Mouse (Mus musculus) embryonic facial prominence, embryonic 11.5 days (tissue): ENCODE results near the gene Rnf44. TPM values are rescaled to one million over a fixed set of nuclear protein-coding genes. Genes with fewer than 3 reads are reported as not detected.

Experiments used
- ATAC-seq: fragments of 200-750 bp; cut with Nextera tagmentation; replicated peaks from 2 replicates; pipeline ENCODE4 v1.8.0; 2017; ENCODE audit warnings: low read depth; ENCODE audit not compliant: insufficient number of reproducible peaks, low FRiP score, low TSS enrichment
- DNase-seq: peaks from one replicate; pipeline ENCODE4 v3.0.0-alpha.2; 2015; ENCODE audit warnings: low spot score
- H3K27ac ChIP-seq: fragments of 300-500 bp; sonication (generic); replicated peaks from 2 replicates; pipeline ENCODE4 v1.5.1; 2014; ENCODE audit warnings: mild to moderate bottlenecking, low read depth, low read length, control low read depth
- H3K27me3 ChIP-seq: fragments of 300-500 bp; sonication (generic); 2 replicates; pipeline ENCODE4 v1.6.1; 2014; ENCODE audit warnings: mild to moderate bottlenecking, low read length, moderate library complexity, mixed read lengths; ENCODE audit not compliant: control insufficient read depth, insufficient read depth
- H3K36me3 ChIP-seq: fragments of 300-500 bp; sonication (generic); replicated peaks from 2 replicates; pipeline ENCODE4 v1.6.1; 2014; ENCODE audit warnings: low read depth, mild to moderate bottlenecking, low read length, moderate library complexity, mixed read lengths; ENCODE audit not compliant: control insufficient read depth, insufficient read depth
- H3K4me1 ChIP-seq: fragments of 300-500 bp; sonication (generic); 2 replicates; pipeline ENCODE4 v1.6.1; 2014; ENCODE audit warnings: low read length, mixed read lengths; ENCODE audit not compliant: control insufficient read depth, insufficient read depth
- H3K4me2 ChIP-seq: fragments of 300-500 bp; sonication (generic); 2 replicates; pipeline ENCODE4 v1.6.1; 2014; ENCODE audit warnings: low read depth, mild to moderate bottlenecking, control low read depth, low read length, moderate library complexity
- H3K4me3 ChIP-seq: fragments of 300-500 bp; sonication (generic); 2 replicates; pipeline ENCODE4 v1.5.1; 2014; ENCODE audit warnings: low read depth, low read length, control low read depth
- H3K9ac ChIP-seq: fragments of 300-500 bp; sonication (generic); replicated peaks from 2 replicates; pipeline ENCODE4 v1.6.1; 2014; ENCODE audit warnings: mild to moderate bottlenecking, control low read depth, low read length
- H3K9me3 ChIP-seq: fragments of 300-500 bp; sonication (generic); replicated peaks from 2 replicates; pipeline ENCODE4 v1.6.1; 2016; ENCODE audit warnings: mild to moderate bottlenecking, low read length, inconsistent platforms, mixed read lengths; ENCODE audit not compliant: control insufficient read depth
- WGBS: fragments of 180-500 bp; shearing (Covaris S2); extraction: QIAGEN DNeasy Blood & Tissue Kit; methylation state at CpG from one replicate; pipeline ENCODE4 v1.1.7; 2014; 5-methylcytosine and 5-hydroxymethylcytosine counted together
- polyA plus RNA-seq: library from polyadenylated mRNA; unstranded; fragments of >200 nt; fragmentation: Nextera tagmentation; extraction: Ambion mirVana; gene quantifications from 2 replicates; pipeline ENCODE4 v1.2.1, GENCODE M21; 2014

The Rnf44 gene
- polyA plus RNA-seq, 1 experiment from 2014 or later: 65.0 TPM

DNA sequence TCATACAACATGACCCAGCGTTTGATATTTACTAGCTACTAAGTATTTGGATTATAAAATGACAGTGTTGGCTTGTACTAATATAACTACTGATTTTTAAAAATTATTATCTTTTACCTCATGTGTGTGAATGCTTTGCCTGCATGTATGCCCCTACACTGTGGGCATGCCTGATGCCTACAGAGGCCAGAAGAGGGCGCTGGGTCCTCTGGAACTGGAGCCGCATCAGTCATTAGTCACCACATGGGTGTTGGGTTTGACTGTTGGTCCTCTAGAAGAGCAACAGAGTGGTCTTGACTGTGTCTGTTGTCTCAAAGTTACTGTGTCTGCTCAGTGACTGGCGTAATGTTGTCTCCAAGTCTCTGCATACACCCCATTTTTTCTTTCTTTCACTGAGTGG lies 20.7 kb upstream of the Rnf44 start:
- no peak overlapping the region for H3K27ac ChIP-seq
- no peak overlapping the region for H3K9ac ChIP-seq
- DNase-seq: no peak
- no peaks in the 10 kb centered on the region for H3K4me1 ChIP-seq
- H3K9me3 ChIP-seq: no peaks in the 10 kb centered on the region
- no peaks in the 10 kb centered on the region for H3K36me3 ChIP-seq
- H3K4me3 ChIP-seq: no peak overlapping the region
- no peaks in the 10 kb centered on the region for H3K27me3 ChIP-seq
- ATAC-seq: no peak
- WGBS: 39% methylated on average over 4 of the region's 4 CpGs
- no peak overlapping the region for H3K4me2 ChIP-seq

DNA sequence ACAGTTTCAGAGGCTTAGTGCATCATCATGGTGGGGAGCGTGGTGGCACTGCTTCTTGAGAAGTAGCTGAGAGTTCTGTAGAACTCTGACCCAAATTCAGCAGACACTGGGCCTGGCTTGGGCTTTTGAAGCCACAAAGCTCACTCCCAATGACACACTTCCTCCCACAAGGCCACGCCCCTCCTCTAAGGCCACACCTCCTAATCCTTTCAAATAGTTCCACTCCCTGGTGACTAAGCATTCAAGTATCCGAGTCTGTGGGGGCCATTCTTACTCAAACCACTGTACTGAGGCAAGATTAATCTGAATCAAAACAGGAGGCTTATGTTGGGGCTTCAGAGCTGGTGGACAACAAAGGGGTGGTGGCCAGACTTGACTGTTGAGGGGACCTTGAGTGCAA lies 17.2 kb upstream of the Rnf44 start:
- H3K9ac ChIP-seq: no peak overlapping the region
- no peaks in the 10 kb centered on the region for H3K4me1 ChIP-seq
- H3K27me3 ChIP-seq: no peaks in the 10 kb centered on the region
- H3K9me3 ChIP-seq: no peaks in the 10 kb centered on the region
- 75% methylated on average over 3 of the region's 3 CpGs for WGBS
- no peaks in the 10 kb centered on the region for H3K36me3 ChIP-seq
- DNase-seq (no peak), ATAC-seq (no peak)
- H3K27ac ChIP-seq: no peak overlapping the region
- H3K4me3 ChIP-seq: no peak overlapping the region
- H3K4me2 ChIP-seq: no peak overlapping the region

DNA sequence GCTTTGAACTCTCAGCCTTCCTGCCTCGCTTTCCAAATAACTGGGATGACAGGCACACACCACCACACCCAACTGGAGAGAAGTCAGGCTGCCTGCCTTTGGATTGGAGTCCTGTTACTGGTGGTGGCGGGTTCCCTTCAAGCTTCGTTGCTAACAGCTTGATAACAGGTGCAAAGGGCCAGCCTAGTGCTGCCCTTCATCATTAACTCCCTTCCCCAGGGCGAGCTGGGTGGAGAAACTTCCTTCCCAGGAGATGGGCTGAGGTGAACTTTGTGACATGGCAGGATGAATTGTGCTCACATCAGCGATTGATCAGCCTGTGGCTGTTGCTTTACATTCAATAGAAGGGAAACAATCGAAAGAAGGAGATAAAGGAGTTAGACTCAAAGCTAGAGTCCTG lies 11.2 kb upstream of the Rnf44 start:
- Histone ChIP-seq H3K36me3 (no peaks in the 10 kb centered on the region), H3K9me3 (no peaks in the 10 kb centered on the region), H3K27ac (no peak overlapping the region), H3K4me3 (no peak overlapping the region), H3K4me1 (no peaks in the 10 kb centered on the region), H3K4me2 (no peak overlapping the region), H3K27me3 (no peaks in the 10 kb centered on the region), H3K9ac (no peak overlapping the region)
- DNase-seq: no peak
- 48% methylated on average over 6 of the region's 6 CpGs for WGBS
- ATAC-seq: no peak

DNA sequence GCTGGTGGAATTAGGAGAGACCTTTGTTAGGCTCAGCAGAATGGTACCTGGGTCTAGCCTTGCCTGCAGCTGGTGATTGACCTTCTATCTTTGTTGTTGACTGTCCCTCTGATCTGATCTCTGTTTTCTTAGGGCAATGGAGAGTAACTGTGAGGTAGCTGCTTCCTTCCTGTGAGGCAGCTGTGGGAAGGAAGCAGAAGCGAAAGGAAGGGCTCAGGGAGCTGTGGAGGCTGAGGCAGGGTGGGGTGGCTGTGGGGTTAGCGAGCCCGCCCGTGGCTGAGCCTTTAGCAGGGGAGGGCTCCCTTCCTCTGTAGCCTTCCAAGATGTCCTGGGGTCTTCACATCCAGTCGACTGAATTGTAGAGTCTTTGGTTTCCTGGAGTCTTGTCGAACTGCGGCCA lies 8.8 kb upstream of the Rnf44 start:
- H3K27ac ChIP-seq: no peak overlapping the region
- H3K36me3 ChIP-seq: no peaks in the 10 kb centered on the region
- DNase-seq: no peak
- no peak overlapping the region for H3K4me2 ChIP-seq
- H3K27me3 ChIP-seq: no peaks in the 10 kb centered on the region
- no peaks in the 10 kb centered on the region for H3K4me1 ChIP-seq
- no peaks in the 10 kb centered on the region for H3K9me3 ChIP-seq
- 76% methylated on average over 7 of the region's 7 CpGs for WGBS
- no peak for ATAC-seq
- no peak overlapping the region for H3K9ac ChIP-seq
- H3K4me3 ChIP-seq: no peak overlapping the region

DNA sequence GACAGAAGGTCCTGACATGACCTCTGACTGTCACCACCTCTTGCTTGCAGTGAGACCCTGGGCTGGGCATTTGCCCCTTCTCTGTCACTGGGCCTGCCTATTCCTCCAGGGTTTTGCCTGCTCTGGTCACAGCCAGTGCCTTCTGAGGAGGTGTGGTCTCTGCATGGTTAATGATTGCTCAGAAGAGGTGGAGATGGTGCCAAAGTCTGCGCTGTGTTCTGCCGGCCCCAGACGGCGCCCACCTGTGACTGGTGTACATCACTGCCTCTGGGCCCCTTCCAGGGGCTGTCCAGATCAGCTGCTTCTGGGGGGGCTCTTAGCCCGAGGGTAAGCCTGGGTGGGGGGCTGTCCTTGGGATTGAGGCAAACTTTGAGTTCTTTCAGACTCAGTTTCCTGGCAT lies 7.5 kb upstream of the Rnf44 start, which contains the start of gene Cdhr2:
Gene Cdhr2, plus strand, starts transcription at position 219 of the 400 bp plus-strand sequence.
- DNase-seq: no peak
- Histone ChIP-seq H3K9ac (no peak within 1 kb of the TSS), H3K4me1 (no peaks in the 10 kb centered on the region), H3K4me2 (no peak within 1 kb of the TSS), H3K27me3 (no peaks in the 10 kb centered on the region), H3K9me3 (no peaks in the 10 kb centered on the region), H3K36me3 (no peaks in the 10 kb centered on the region), H3K4me3 (no peak within 1 kb of the TSS), H3K27ac (no peak within 1 kb of the TSS)
- no peak for ATAC-seq
- 83% methylated on average over 5 of the region's 5 CpGs for WGBS

DNA sequence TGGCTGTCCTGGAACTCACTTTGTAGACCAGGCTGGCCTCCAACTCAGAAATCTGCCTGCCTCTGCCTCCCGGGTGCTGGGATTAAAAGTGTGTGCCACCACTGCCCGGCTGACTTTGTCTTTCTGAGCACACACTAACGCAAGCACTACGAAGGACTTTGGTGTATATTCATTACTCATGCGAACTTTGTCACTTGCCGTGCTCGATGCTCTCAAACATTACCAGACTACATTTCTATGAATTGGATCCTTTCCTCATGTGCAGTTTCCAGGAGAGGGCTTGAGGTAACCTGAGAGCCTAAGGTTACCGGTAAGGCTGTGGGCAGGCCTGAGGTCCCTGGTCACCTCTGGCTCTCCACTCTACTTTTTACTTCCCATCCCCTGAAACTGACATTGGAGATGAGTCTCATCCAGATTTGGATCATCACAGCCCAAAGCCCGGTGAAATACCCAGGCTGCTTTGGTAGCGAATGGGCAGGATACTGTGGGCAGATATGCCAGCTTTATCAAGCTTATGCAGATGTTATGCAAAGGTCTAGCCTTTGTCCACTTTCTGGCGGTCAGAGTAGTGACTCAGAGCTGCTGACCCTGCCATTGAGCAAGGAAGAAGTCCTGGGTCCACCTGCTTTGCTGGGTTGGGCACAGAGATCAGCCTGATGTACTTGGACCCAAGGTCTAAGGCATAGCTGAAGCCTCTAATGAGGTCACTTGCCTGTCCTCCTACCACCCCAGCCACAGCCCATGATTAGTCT lies 1.9 kb upstream of the Rnf44 start:
- H3K36me3 ChIP-seq: no peaks in the 10 kb centered on the region
- H3K4me3 ChIP-seq: no peak overlapping the region
- DNase-seq (no peak), ATAC-seq (no peak)
- no peak overlapping the region for H3K9ac ChIP-seq
- WGBS: 88% methylated on average over 11 of the region's 11 CpGs
- H3K27me3 ChIP-seq: no peaks in the 10 kb centered on the region
- no peaks in the 10 kb centered on the region for H3K9me3 ChIP-seq
- no peak overlapping the region for H3K4me2 ChIP-seq
- no peak overlapping the region for H3K27ac ChIP-seq
- H3K4me1 ChIP-seq: peaks cover 5% of the 10 kb centered on the region; the same call in 1 of the 2 replicates

DNA sequence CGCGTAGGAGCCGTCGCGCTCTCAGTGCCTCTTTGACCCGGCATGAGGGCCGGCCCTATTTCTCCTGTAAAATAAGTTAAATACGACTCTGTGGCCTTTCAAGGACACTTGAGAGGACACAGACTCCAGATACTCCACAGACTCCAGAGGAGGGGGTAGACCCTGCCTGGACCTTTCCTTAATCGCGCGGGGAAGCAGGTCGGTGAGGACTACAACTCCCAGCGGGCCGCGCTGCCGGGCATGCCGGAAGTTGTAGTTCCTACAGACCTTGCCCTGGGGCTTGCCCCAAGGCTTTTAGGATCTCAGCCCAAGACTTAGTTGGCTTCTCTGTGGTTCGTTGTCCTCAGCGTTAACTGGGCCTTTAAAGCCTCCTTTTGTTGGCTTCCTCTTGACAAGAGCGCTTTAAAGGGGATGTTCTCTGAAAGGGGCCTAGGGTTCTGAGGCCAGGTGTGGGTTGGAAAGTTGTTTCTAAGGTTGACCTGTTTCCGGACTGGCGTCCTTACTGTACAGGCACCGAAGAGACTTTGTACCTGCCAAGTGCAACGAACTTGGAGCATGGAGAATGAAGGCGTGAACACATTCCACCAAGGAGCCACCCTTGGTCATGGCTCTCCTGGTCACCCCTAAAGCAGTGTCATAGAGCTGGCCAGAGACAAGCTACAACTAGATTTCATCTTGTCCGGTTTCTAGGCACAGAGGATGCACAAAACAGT lies 797 bp upstream of the Rnf44 start:
- Histone ChIP-seq H3K4me2 (peak overlapping the region; percentile 36), H3K27ac (peak overlapping the region; percentile 83), H3K9ac (peak overlapping the region; percentile 67), H3K4me1 (peaks cover 5% of the 10 kb centered on the region; the same call in 1 of the 2 replicates), H3K4me3 (peak overlapping the region; percentile 97), H3K36me3 (no peaks in the 10 kb centered on the region), H3K9me3 (no peaks in the 10 kb centered on the region), H3K27me3 (no peaks in the 10 kb centered on the region)
- 18% methylated on average over 26 of the region's 26 CpGs for WGBS
- DNase-seq (peak; percentile 84), ATAC-seq (peak; percentile 79)
